Mouse (Mus musculus): ENCODE measurements around the gene Ulk4.
"Not testable (repeated sequence)": the region's sequence is repeated elsewhere in the genome, so short reads cannot be mapped to it uniquely, and the experiment has no call there.

Ulk4 gene

GRCm38 (mm10) chr9:121240242-121240641 lies 36.8 kb downstream of the Ulk4 start:
- not testable (repeated sequence) for H3K36me3 ChIP-seq (ENCODE audit: insufficient read depth, low read length); H3K9me3 ChIP-seq (ENCODE audit: low read length); H3K4me1 ChIP-seq (replicated peaks; ENCODE audit: low read depth, low read length); H3K27me3 ChIP-seq (ENCODE audit: insufficient read depth, low read length); H3K4me3 ChIP-seq (replicated peaks; ENCODE audit: low read length)
- TF ChIP-seq CTCF (conservative IDR thresholded peaks at IDR 0.05; ENCODE audit: low read length) = peak; percentile 47

- no peak for TF ChIP-seq CTCF (conservative IDR thresholded peaks at IDR 0.05; ENCODE audit: low read length)
- TF ChIP-seq NANOG (IDR thresholded peaks at IDR 0.05; ENCODE audit: borderline replicate concordance, low read length) = no peak
- no peak for TF ChIP-seq POU5F1 (IDR thresholded peaks at IDR 0.05; ENCODE audit: borderline replicate concordance, low read length)
- H3K27me3 ChIP-seq (ENCODE audit: insufficient read depth, low read length) = peaks cover 10% of the 10 kb centered on the region
- no peaks in the 10 kb centered on the region for H3K36me3 ChIP-seq (ENCODE audit: insufficient read depth, low read length)
- H3K4me1 ChIP-seq (replicated peaks; ENCODE audit: low read depth, low read length) = no peaks in the 10 kb centered on the region
- no peaks in the 10 kb centered on the region for H3K9me3 ChIP-seq (ENCODE audit: low read length)
- H3K4me3 ChIP-seq (replicated peaks; ENCODE audit: low read length) = no peak overlapping the region
Measured at GRCm38 (mm10) chr9:121239571-121239970, 37.4 kb downstream of the Ulk4 start.

GRCm38 (mm10) chr9:121218636-121219035 lies 58.4 kb downstream of the Ulk4 start:
- Histone ChIP-seq H3K27me3 (ENCODE audit: insufficient read depth, low read length) (peaks cover 8% of the 10 kb centered on the region), H3K4me1 (replicated peaks; ENCODE audit: low read depth, low read length) (peaks cover 21% of the 10 kb centered on the region), H3K36me3 (ENCODE audit: insufficient read depth, low read length) (no peaks in the 10 kb centered on the region), H3K4me3 (replicated peaks; ENCODE audit: low read length) (peak overlapping the region; percentile 37), H3K9me3 (ENCODE audit: low read length) (0 out of 2 replicates have a peak, but pooled peaks cover 3% of the 10 kb centered on the region)
- no peak for TF ChIP-seq NANOG (IDR thresholded peaks at IDR 0.05; ENCODE audit: borderline replicate concordance, low read length)
- TF ChIP-seq POU5F1 (IDR thresholded peaks at IDR 0.05; ENCODE audit: borderline replicate concordance, low read length) = no peak
- TF ChIP-seq CTCF (conservative IDR thresholded peaks at IDR 0.05; ENCODE audit: low read length) = no peak

- Histone ChIP-seq H3K4me3 (replicated peaks; ENCODE audit: low read length) (peak overlapping the region; percentile 37), H3K9me3 (ENCODE audit: low read length) (0 out of 2 replicates have a peak, but pooled peaks cover 3% of the 10 kb centered on the region), H3K36me3 (ENCODE audit: insufficient read depth, low read length) (no peaks in the 10 kb centered on the region), H3K27me3 (ENCODE audit: insufficient read depth, low read length) (peaks cover 8% of the 10 kb centered on the region), H3K4me1 (replicated peaks; ENCODE audit: low read depth, low read length) (peaks cover 21% of the 10 kb centered on the region)
- no peak for TF ChIP-seq NANOG (IDR thresholded peaks at IDR 0.05; ENCODE audit: borderline replicate concordance, low read length)
- TF ChIP-seq POU5F1 (IDR thresholded peaks at IDR 0.05; ENCODE audit: borderline replicate concordance, low read length) = no peak
- no peak for TF ChIP-seq CTCF (conservative IDR thresholded peaks at IDR 0.05; ENCODE audit: low read length)
Measured at GRCm38 (mm10) chr9:121218230-121218629, 58.8 kb downstream of the Ulk4 start.

DNA sequence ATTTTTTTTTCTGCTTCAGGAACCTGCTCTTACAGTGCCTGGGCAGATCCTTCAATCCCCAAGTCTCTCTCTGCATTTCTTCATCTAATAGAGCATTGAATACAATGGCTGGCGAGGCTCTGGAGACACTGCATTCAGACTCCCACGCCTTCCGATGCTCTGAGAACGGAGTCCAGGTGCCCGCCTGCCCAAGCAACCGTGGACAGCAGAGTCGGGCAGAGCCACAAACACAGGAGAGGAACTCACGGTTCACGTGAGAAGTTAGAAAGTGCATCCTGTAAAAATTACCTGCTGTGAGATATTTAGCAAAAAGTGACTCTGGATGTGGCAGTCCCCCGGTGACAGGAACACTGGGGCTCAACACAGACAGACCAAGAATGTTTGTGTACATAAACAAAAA lies 59.3 kb downstream of the Ulk4 start:
- no peak overlapping the region for H3K4me3 ChIP-seq (replicated peaks; ENCODE audit: low read length)
- no peaks in the 10 kb centered on the region for H3K36me3 ChIP-seq (ENCODE audit: insufficient read depth, low read length)
- 0 out of 2 replicates have a peak, but pooled peaks cover 3% of the 10 kb centered on the region for H3K9me3 ChIP-seq (ENCODE audit: low read length)
- TF ChIP-seq CTCF (conservative IDR thresholded peaks at IDR 0.05; ENCODE audit: low read length) = no peak
- no peak for TF ChIP-seq NANOG (IDR thresholded peaks at IDR 0.05; ENCODE audit: borderline replicate concordance, low read length)
- TF ChIP-seq POU5F1 (IDR thresholded peaks at IDR 0.05; ENCODE audit: borderline replicate concordance, low read length) = no peak
- peaks cover 8% of the 10 kb centered on the region for H3K27me3 ChIP-seq (ENCODE audit: insufficient read depth, low read length)
- H3K4me1 ChIP-seq (replicated peaks; ENCODE audit: low read depth, low read length) = peaks cover 21% of the 10 kb centered on the region

DNA sequence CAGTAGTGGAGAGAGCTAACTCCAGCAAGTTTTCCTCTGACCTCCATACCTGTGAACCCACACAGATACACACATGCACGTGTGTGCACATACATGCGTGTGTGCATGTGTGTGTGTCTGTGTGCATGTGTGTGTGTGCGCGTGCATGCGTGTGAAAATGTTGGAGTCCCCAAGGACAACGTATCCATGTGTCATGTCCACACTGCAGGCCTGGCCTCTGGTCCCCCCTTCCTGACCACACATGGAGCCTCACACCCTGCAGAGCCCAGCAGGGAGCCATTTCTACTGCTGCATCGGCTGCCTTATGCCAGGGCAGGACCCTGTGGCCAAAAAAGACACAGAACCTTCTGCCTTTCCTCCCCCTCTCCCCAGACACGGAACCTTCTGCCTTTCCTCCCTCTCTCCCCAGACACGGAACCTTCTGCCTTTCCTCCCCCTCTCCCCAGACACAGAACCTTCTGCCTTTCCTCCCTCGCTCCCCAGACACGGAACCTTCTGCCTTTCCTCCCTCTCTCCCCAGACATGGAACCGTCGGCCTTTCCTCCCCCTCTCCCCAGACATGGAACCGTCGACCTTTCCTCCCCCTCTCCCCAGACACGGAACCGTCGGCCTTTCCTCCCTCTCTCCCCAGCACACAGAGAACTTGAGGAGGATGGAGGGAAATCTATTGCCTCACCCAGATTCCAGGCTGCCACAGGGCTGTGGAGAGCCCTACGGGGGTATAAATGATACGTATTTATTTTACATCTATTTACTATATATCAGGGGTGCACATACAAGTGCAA lies 60.3 kb downstream of the Ulk4 start:
- TF ChIP-seq NANOG (IDR thresholded peaks at IDR 0.05; ENCODE audit: borderline replicate concordance, low read length) (no peak), POU5F1 (IDR thresholded peaks at IDR 0.05; ENCODE audit: borderline replicate concordance, low read length) (no peak), CTCF (conservative IDR thresholded peaks at IDR 0.05; ENCODE audit: low read length) (no peak)
- Histone ChIP-seq H3K4me1 (replicated peaks; ENCODE audit: low read depth, low read length) (peaks cover 21% of the 10 kb centered on the region), H3K9me3 (ENCODE audit: low read length) (0 out of 2 replicates have a peak, but pooled peaks cover 3% of the 10 kb centered on the region), H3K27me3 (ENCODE audit: insufficient read depth, low read length) (peaks cover 8% of the 10 kb centered on the region), H3K4me3 (replicated peaks; ENCODE audit: low read length) (no peak overlapping the region), H3K36me3 (ENCODE audit: insufficient read depth, low read length) (no peaks in the 10 kb centered on the region)

DNA sequence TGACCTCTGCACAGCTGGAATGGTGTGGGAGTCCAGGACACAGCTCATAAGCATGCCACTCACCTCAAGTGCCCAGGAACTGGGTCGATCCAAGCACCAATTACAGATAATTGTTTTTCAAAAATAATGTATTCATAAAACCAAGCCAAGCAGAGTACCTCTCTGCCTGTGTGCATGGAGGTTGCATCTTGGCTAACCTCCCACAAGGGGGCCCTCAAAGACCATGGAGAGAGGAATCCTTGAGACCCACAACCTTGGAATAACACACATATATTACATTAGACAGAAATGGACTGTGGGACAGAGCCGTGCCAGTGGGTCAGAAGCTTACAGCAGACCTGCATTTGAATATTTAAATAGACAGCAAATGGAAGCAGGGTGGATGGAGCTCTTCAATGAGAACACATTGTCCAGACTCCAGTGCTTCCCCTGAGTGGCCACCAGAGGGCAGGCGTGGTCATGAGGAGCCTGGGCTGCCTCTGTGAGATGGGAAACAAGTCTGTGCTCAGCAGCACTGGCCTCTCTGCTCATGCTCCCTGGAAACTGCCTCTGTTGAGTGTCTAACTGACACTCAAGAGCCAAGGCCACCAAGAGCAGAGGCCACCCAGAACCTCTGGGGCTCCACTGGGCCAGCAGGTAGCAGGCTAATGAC lies 61.5 kb downstream of the Ulk4 start:
- Histone ChIP-seq H3K4me1 (replicated peaks; ENCODE audit: low read depth, low read length) (peaks cover 21% of the 10 kb centered on the region), H3K4me3 (replicated peaks; ENCODE audit: low read length) (no peak overlapping the region), H3K36me3 (ENCODE audit: insufficient read depth, low read length) (no peaks in the 10 kb centered on the region), H3K27me3 (ENCODE audit: insufficient read depth, low read length) (peaks cover 8% of the 10 kb centered on the region), H3K9me3 (ENCODE audit: low read length) (0 out of 2 replicates have a peak, but pooled peaks cover 3% of the 10 kb centered on the region)
- TF ChIP-seq POU5F1 (IDR thresholded peaks at IDR 0.05; ENCODE audit: borderline replicate concordance, low read length) = no peak
- no peak for TF ChIP-seq NANOG (IDR thresholded peaks at IDR 0.05; ENCODE audit: borderline replicate concordance, low read length)
- TF ChIP-seq CTCF (conservative IDR thresholded peaks at IDR 0.05; ENCODE audit: low read length) = peak; percentile 88

GRCm38 (mm10) chr9:121212322-121212721 lies 64.7 kb downstream of the Ulk4 start:
- no peaks in the 10 kb centered on the region; the same call in 1 of the 2 replicates for H3K27me3 ChIP-seq (ENCODE audit: insufficient read depth, low read length)
- H3K4me3 ChIP-seq (replicated peaks; ENCODE audit: low read length) = no peak overlapping the region
- H3K36me3 ChIP-seq (ENCODE audit: insufficient read depth, low read length) = no peaks in the 10 kb centered on the region
- H3K4me1 ChIP-seq (replicated peaks; ENCODE audit: low read depth, low read length) = peaks cover 11% of the 10 kb centered on the region
- TF ChIP-seq POU5F1 (IDR thresholded peaks at IDR 0.05; ENCODE audit: borderline replicate concordance, low read length) (no peak), CTCF (conservative IDR thresholded peaks at IDR 0.05; ENCODE audit: low read length) (peak; percentile 92)
- 0 out of 2 replicates have a peak, but pooled peaks cover 3% of the 10 kb centered on the region for H3K9me3 ChIP-seq (ENCODE audit: low read length)

All from E14TG2a.4 (cell line).